In the genomic region with DNA sequence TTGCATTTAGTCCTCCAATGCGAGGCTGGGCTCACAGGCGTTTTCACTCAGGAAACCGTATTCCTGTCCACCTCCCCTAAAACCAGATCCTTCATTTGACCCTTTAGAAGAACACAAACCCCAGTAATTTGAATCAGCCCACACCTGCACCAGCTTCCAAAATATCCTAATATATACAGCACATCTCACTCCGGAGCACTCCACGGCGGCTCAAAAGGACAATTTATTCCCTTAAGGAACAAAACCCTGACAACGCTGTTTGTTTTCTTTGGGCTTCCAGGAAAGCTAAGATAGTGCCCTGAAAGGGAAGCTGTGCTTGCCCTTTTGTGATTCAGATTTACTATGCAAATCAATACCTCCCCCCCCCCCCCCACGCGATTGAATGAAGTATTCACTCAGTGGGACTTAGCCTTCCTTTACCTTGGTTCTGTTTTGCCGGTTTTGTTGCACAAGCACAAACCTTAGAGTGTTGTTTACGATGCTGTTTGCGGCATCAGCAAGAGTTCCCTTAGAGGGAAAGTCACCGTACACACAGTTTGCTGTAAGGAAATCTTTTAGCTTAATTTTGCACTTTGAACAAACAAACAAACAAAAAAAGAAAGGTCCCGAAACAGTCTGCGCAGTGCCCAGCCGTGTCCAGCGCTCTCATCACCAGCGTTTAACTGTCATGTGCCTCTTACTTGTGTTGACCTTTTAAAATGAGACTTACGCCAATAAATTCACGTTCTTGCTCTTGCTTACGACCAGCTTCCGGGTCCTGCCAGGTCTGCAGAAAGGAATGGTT, we compare ENCODE assay signal across 8 mouse cellular contexts.
DNase-seq lines count a peak whose midpoint lies in the region; ATAC-seq lines count a peak whose summit lies in the region.
"Had no signal": no experiment of that assay in that cellular context is flagged by ENCODE, and none has a peak within 500 bp of the region (broad histone marks: within the 10 kb centered on the region; RNA-seq: fewer than 3 reads in every experiment).

No protein-coding gene starts in this region.

- no peak overlapping the region for H3K27ac ChIP-seq in heart, embryonic 16.5 days (ENCODE audit: low read length)
- H3K27ac ChIP-seq in liver, embryonic 16.5 days (ENCODE audit: low read length), result no peak overlapping the region

- H3K4me2 ChIP-seq in heart, embryonic 16.5 days (ENCODE audit: low read depth, low read length), result peak overlapping the region; percentile 91
- peak overlapping the region; percentile 10; the same call in 1 of the 2 replicates for H3K4me2 ChIP-seq in liver, embryonic 16.5 days (ENCODE audit: low read depth, low read length)

- H3K36me3 ChIP-seq in heart, embryonic 16.5 days (ENCODE audit: control insufficient read depth, insufficient read depth), result no peaks in the 10 kb centered on the region
- H3K36me3 ChIP-seq in liver, embryonic 16.5 days (ENCODE audit: control insufficient read depth, insufficient read depth), result no peaks in the 10 kb centered on the region

- ATAC-seq in heart, embryonic 16.5 days (replicated peaks; ENCODE audit: extremely low read depth, insufficient read depth, low FRiP score), result no peak
- no peak for ATAC-seq in liver, embryonic 16.5 days (ENCODE audit: low read depth)

- peak overlapping the region; percentile 58 for H3K4me3 ChIP-seq in heart, embryonic 16.5 days (ENCODE audit: low read length)
- H3K4me3 ChIP-seq in liver, embryonic 16.5 days (ENCODE audit: low read depth, low read length), result no peak overlapping the region
- H3K4me3 ChIP-seq: myocyte had no signal

- no peaks in the 10 kb centered on the region for H3K9me3 ChIP-seq in heart, embryonic 16.5 days (replicated peaks; ENCODE audit: control insufficient read depth, low read length)
- no peaks in the 10 kb centered on the region for H3K9me3 ChIP-seq in liver, embryonic 16.5 days (replicated peaks; ENCODE audit: control insufficient read depth, low read length)

- H3K27me3 ChIP-seq in heart, embryonic 16.5 days (ENCODE audit: control insufficient read depth, insufficient read depth, low read length), result peaks cover 68% of the 10 kb centered on the region
- H3K27me3 ChIP-seq in liver, embryonic 16.5 days (ENCODE audit: control insufficient read depth, insufficient read depth, low read depth, low read length), result peaks cover 48% of the 10 kb centered on the region

- 3% methylated on average over 22 of the region's 22 CpGs for WGBS in heart, embryonic 16.5 days
- 2% methylated on average over 22 of the region's 22 CpGs for WGBS in liver, embryonic 16.5 days (ENCODE audit: insufficient replicate concordance)

- no peak overlapping the region for H3K9ac ChIP-seq in heart, embryonic 16.5 days (ENCODE audit: low read length)
- no peak overlapping the region for H3K9ac ChIP-seq in liver, embryonic 16.5 days (ENCODE audit: low read depth, low read length)

- peak; percentile 5 for DNase-seq in right cerebral cortex, postnatal 25 days
- DNase-seq in right cerebral cortex, postnatal 10 days (ENCODE audit: low spot score in 2 of 2), result no peak
- no peak for DNase-seq in cerebellum, adult 9-10 months
- no peak for DNase-seq in frontal cortex, adult 2 months (ENCODE audit: extremely low spot score in 1 of 2, low spot score in 1 of 2)
- no peak for DNase-seq in layer of hippocampus, adult 18-20 months (ENCODE audit: low spot score in 2 of 2)

- peaks cover 9% of the 10 kb centered on the region for H3K4me1 ChIP-seq in heart, embryonic 16.5 days (ENCODE audit: control insufficient read depth, insufficient read depth, low read length)
- H3K4me1 ChIP-seq in liver, embryonic 16.5 days (ENCODE audit: control insufficient read depth, low read depth, low read length), result no peaks in the 10 kb centered on the region
